Mouse (Mus musculus) adrenal gland, postnatal 4 days (tissue): ENCODE data around the gene Teddm2. TPM values are rescaled to one million over a fixed set of nuclear protein-coding genes. Genes with fewer than 3 reads are reported as not detected.

Source experiments
- DNase-seq, 2 experiments: peaks; one replicate each; pipeline ENCODE4 v3.0.0; 2021 to 2022; ENCODE audit warnings: low spot score in 2 of 2, mixed read lengths in 2 of 2
- microRNA-seq: library from miRNA; unstranded; fragments of <30 nt; microRNA quantifications from one replicate; pipeline ENCODE4 v1.2.0, GENCODE M21; 2021
- total RNA-seq, 2 experiments: library from RNA; stranded (reverse); gene quantifications; 2 replicates each; pipeline ENCODE4 v1.2.3; 2021

Gene Teddm2
- total RNA-seq, 2 experiments from 2014 or later, result 1.0 to 1.4 TPM

DNA sequence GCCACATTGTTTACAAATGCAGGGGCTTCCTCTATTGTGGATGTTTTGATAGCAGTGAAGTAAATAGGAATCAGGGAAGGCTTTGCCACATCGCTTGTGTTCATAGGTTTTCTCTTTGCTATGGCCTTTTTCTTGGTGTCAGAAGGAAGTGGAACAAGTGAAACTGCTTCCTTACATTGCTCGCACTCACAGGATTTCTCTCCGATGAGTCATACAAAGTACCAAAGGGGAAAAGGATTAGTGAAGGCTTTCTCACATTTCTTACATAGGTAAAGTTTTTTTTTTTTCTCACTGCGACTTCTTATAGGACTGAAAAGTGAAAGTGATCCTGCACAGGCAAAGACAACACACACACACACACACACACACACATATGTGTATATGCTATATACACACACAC lies 64.0 kb downstream of the Teddm2 start:
- DNase-seq, result no peak

DNA sequence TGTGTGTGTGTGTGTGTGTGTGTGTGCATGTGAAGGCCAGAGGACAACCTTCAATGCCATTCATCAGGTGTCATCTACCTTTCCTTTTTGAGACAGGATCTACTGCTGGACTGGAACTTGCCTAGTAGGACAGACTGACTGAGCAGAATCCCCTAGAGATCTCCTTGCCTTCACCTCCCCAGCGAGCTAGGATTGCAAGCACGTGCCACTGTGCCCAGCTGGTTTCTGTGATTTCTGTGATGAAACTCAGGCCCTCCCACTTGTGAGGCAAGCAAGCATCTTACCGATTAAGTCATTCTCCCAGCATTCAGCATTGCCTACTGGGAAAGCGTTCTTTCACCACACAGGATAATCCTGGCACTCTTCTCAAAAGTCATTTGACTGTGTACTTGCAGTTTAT lies 69.3 kb downstream of the Teddm2 start:
- DNase-seq, result no peak

DNA sequence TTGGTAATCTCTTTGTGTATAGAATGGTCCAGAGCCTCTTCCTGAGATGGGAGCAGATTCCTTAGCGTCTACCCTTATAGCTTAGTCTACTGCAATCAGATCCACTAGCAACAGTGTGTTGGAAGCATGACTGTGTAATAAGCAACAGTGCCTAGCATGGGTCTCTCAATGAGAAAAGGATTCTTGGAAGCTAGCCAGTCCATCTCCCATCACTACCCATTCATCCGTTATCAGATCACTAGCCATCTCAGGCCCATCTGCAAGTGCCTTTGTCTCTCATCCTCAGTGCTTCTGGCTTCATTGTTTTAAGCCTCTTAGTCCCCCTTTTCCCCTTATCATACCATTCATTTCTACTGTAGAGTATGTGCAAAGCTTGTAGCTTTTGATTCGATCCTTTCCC lies 79.8 kb downstream of the Teddm2 start:
- DNase-seq, result no peak

DNA sequence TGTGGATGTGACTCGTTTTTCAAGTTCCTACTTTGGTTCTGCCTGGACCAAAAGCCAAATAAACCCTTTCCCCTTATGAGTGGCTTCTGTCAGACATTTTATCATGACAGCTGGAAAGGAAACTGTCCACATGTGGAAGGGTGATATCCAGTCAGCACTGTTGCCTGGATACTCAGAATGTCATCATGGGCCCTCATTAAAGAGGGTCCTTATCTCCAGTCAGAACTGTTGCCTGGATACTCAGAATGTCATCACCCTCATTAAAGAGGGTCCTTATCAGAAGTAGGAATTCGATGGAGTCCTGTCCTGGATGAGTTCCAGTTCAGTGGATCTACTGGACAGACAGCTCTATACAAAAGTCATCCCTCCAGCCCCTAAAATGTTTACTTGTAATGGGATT lies 85.8 kb downstream of the Teddm2 start:
- DNase-seq, result no peak

DNA sequence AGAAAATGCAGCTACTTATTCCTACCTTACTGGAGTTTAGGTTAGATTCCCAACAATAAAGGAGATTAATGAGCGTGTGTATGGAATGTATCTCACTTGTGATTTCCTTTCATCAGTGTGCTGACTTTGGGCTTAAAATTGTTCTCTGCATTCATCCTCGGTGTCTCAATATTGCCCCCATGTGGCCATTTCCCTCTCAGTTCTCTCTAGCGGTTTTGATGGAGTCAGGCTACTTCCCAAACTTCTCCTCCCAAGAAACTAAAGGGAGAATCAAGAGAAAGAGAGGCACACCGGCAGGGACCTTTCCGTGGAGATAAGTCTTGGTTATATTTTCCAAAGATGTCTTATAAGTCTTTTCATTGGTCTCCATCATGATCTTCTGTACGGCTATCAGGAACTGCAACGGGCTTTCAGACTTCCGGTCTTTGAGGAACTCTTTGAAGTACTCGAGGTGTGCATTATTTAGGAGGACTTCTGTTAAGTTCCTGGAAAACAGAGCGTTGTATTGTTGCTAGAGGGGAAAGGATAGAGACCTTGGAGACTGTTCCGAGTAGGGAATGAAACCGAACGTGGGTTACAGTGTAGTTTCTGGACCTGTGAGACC lies 92.5 kb downstream of the Teddm2 start:
- DNase-seq, result peak; percentile 13 to 43

DNA sequence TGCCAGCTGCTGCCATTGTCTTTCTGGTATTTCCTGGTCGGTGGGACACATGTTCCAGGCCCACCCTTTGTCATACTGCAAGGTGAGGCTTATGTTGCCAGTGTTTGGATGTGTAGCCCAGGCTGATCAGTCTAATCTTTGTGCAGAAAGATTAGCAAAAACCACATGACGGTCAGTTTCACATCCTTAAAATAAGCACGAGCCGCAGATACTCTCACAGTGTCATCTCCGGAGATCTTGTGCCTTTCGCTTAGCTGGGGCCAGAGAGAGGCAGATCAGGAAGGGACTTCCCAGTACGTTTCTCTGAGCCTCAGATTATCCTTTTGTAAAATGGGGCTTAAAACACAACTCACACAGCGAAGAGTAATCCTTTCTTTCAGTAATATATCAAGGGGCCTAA lies 96.5 kb downstream of the Teddm2 start:
- no peak for DNase-seq

DNA sequence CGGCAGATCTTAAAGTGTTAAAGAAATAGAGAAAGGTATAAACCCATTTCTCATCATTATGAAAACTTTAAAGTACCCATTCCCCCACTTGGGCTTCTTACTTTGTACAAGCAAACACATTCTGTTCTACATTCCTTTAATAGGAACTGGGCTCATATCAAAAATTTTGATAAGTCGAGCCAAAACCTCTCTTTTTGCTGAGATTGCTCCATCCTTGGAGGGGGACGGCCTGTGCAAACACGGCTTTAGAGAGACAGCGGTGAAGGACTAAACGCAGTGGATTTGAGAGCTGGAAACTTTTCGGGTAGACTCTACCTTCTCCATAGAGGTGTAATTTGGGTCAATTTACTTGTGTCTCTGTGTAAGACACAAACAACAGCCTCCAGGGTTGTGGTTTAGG lies 97.3 kb downstream of the Teddm2 start:
- no peak for DNase-seq

Small RNA genes within 50 kb of the gene (microRNA-seq; reads per million reads assigned to microRNA genes)
- gene Mir8114, result 21.8 reads per million, percentile 30 among the genes with 10 or more reads in this experiment

Other genes starting within 250 kb of the Teddm2 start
- under 1 TPM; 0.48 to 0.65 TPM for gene Rgs8, start 247.2 kb downstream of the Teddm2 start, total RNA-seq
- gene Rgs16, start 159.9 kb downstream of the Teddm2 start, total RNA-seq, result 10 to 100 TPM in 1 of 2 experiments, 1 to 10 TPM in 1; 8.6 to 11.6 TPM
- 10 to 100 TPM; 30.0 to 32.7 TPM for gene Rnasel, start 150.8 kb downstream of the Teddm2 start, total RNA-seq
- gene Rgsl1, start 56.1 kb downstream of the Teddm2 start, total RNA-seq, result under 1 TPM in 1 of 2 experiments, not detected in 1; 0.11 TPM
- not detected for gene Teddm1b, start 25.9 kb downstream of the Teddm2 start, total RNA-seq
- not detected for gene Teddm1a, start 8.5 kb downstream of the Teddm2 start, total RNA-seq
- 100 to 1,000 TPM; 455 to 494 TPM for gene Glul, start 284 bp downstream of the Teddm2 start, total RNA-seq